In genomic region chr9:49975938-49976671, GRCm38 (mm10) we compare ENCODE assay signal across 7 mouse cellular contexts.
DNase-seq lines count a peak whose midpoint lies in the region; TF ChIP-seq lines count a peak whose summit lies in the region.

No protein-coding gene starts in this region.

- H3K79me2 ChIP-seq in heart, adult 2 months (replicated peaks; ENCODE audit: control insufficient read depth, insufficient read depth, low read length), result no peaks in the 10 kb centered on the region

- intact Hi-C loops in heart, adult 2 months (cut with DNase I), result no loop called here
- intact Hi-C loops in left cerebral cortex, postnatal 4 days (cut with DNase I), result no loop called here

- H3K27me3 ChIP-seq in heart, adult 2 months (ENCODE audit: control insufficient read depth, insufficient read depth, low read length), result no peaks in the 10 kb centered on the region
- no peaks in the 10 kb centered on the region for H3K27me3 ChIP-seq in kidney, adult 2 months (replicated peaks; ENCODE audit: control insufficient read depth, insufficient read depth, low read length)
- H3K27me3 ChIP-seq in thymus, adult 2 months (ENCODE audit: control insufficient read depth, insufficient read depth, low read length), result no peaks in the 10 kb centered on the region

- TF ChIP-seq POLR2A in heart, adult 2 months (IDR thresholded peaks at IDR 0.05; ENCODE audit: insufficient read depth, low read depth, low read length), result no peak
- no peak for TF ChIP-seq POLR2A in kidney, adult 2 months (IDR thresholded peaks at IDR 0.05; ENCODE audit: low read depth, low read length)
- TF ChIP-seq POLR2A in thymus, adult 2 months (IDR thresholded peaks at IDR 0.05; ENCODE audit: control insufficient read depth, extremely low read depth, insufficient read depth, low read length, poor library complexity), result no peak

- H3K4me1 ChIP-seq in heart, adult 2 months (ENCODE audit: control insufficient read depth, insufficient read depth, low read length), result peaks cover 15% of the 10 kb centered on the region
- peaks cover 9% of the 10 kb centered on the region for H3K4me1 ChIP-seq in kidney, adult 2 months (ENCODE audit: control insufficient read depth, insufficient read depth, low read length)
- no peaks in the 10 kb centered on the region for H3K4me1 ChIP-seq in thymus, adult 2 months (replicated peaks; ENCODE audit: control insufficient read depth, insufficient read depth, low read length)

- 10% methylated on average over 11 of the region's 11 CpGs for WGBS in heart, adult 2 months
- 14% methylated on average over 11 of the region's 11 CpGs for WGBS in kidney, adult 2 months
- WGBS in thymus, adult 2 months, result 57% methylated on average over 11 of the region's 11 CpGs

- H3K4me3 ChIP-seq in heart, adult 2 months, result no peak overlapping the region
- no peak overlapping the region for H3K4me3 ChIP-seq in kidney, adult 2 months (ENCODE audit: insufficient read depth, low read depth, low read length)
- H3K4me3 ChIP-seq in thymus, adult 2 months (ENCODE audit: control insufficient read depth, insufficient read depth, low read length), result no peak overlapping the region

- DNase-seq in adrenal gland, postnatal 14 days, result peak; percentile 76
- DNase-seq in cerebellum, postnatal 14 days, result peak; percentile 83 to 87
- peak; percentile 63 to 71 for DNase-seq in heart, adult 2 months
- DNase-seq in kidney, adult 2 months, result peak; percentile 83
- peak; percentile 93 for DNase-seq in left cerebral cortex, postnatal 4 days
- DNase-seq in ovary, postnatal 36 days (ENCODE audit: low spot score), result peak; percentile 61
- no peak for DNase-seq in thymus, adult 2 months

- no peak for TF ChIP-seq EP300 in heart, adult 2 months (IDR thresholded peaks at IDR 0.05; ENCODE audit: insufficient read depth, low read depth, low read length)

- H3K9ac ChIP-seq in heart, adult 2 months (ENCODE audit: low read depth, low read length), result no peak overlapping the region

- TF ChIP-seq CTCF in heart, adult 2 months (IDR thresholded peaks at IDR 0.05), result no peak
- TF ChIP-seq CTCF in kidney, adult 2 months (conservative IDR thresholded peaks at IDR 0.05; ENCODE audit: insufficient read depth, insufficient read length, low read depth, low read length), result no peak
- TF ChIP-seq CTCF in thymus, adult 2 months (IDR thresholded peaks at IDR 0.05; ENCODE audit: borderline replicate concordance, control insufficient read depth, extremely low read depth, insufficient read depth, low read length, poor library complexity), result no peak

- no peaks in the 10 kb centered on the region for H3K36me3 ChIP-seq in heart, adult 2 months (ENCODE audit: control insufficient read depth, insufficient read depth, low read length)
- H3K36me3 ChIP-seq in kidney, adult 2 months (ENCODE audit: control insufficient read depth, insufficient read depth, low read length), result no peaks in the 10 kb centered on the region
- H3K36me3 ChIP-seq in thymus, adult 2 months (ENCODE audit: control insufficient read depth, insufficient read depth, low read length), result no peaks in the 10 kb centered on the region

- no peak overlapping the region for H3K27ac ChIP-seq in heart, adult 2 months
- no peak overlapping the region for H3K27ac ChIP-seq in kidney, adult 2 months (ENCODE audit: insufficient read depth, low read depth, low read length)
- no peak overlapping the region for H3K27ac ChIP-seq in thymus, adult 2 months (ENCODE audit: control insufficient read depth, insufficient read depth, low read length)
